Mouse (Mus musculus): ENCODE data around the gene Lingo1.

GRCm38 (mm10) chr9:56691226-56691625 is 105.0 kb downstream of the Lingo1 start:
- TF ChIP-seq CTCF (IDR thresholded peaks at IDR 0.05; ENCODE audit: low read depth, low read length) (no peak), POLR2AphosphoS5 (IDR thresholded peaks at IDR 0.05; ENCODE audit: insufficient replicate concordance, low read depth, low read length) (no peak), GATA1 (IDR thresholded peaks at IDR 0.05; ENCODE audit: borderline replicate concordance, low read length) (no peak), TAL1 (conservative IDR thresholded peaks at IDR 0.05; ENCODE audit: low read depth, low read length) (no peak), GATA2 (IDR thresholded peaks at IDR 0.05; ENCODE audit: borderline replicate concordance, low read depth, low read length) (no peak)

Measured in G1E (cell line).